Mouse (Mus musculus) embryonic fibroblast, embryonic 13.5 days (primary cell): Measurements from ENCODE around the gene Ttc13.

ENCODE experiments used
- CTCF ChIP-seq: IDR thresholded peaks from 2 replicates; pipeline ENCODE4 v1.5.1; 2011; ENCODE audit warnings: mild to moderate bottlenecking, control low read depth, low read length, moderate library complexity, borderline replicate concordance; ENCODE audit not compliant: insufficient read depth
- POLR2A ChIP-seq: IDR thresholded peaks from 2 replicates; pipeline ENCODE4 v1.6.1; 2011; ENCODE audit warnings: low read depth, mild to moderate bottlenecking, control low read depth, low read length, moderate library complexity

- peak; percentile 98 for TF ChIP-seq POLR2A
- TF ChIP-seq CTCF = no peak
These were observed 58.5 kb downstream of the Ttc13 start, which contains the start of gene 2310022B05Rik for GRCm38 (mm10) chr8:124663112-124663873.
